ENCODE assay signal across 13 mouse cellular contexts in genomic region chr10:3500846-3501245, GRCm38 (mm10). TPM values are rescaled to one million over a fixed set of nuclear protein-coding genes. Genes with fewer than 3 reads are reported as not detected.
"Had no signal": no experiment of that assay in that cellular context is flagged by ENCODE, and none has a peak within 500 bp of the region (broad histone marks: within the 10 kb centered on the region; RNA-seq: fewer than 3 reads in every experiment).

No protein-coding gene starts in this region.

RNA-seq across cellular contexts. Expression of gene Iyd, which starts 39.2 kb away (rescaled TPM):
- total RNA-seq: megakaryocyte progenitor cell, adult 5-6 weeks; megakaryocyte, adult 5-6 weeks; megakaryocyte-erythroid progenitor cell, adult 5-6 weeks; monocyte, adult 5-6 weeks had no signal
- polyA plus RNA-seq: limb, embryonic 10.5 days; limb, embryonic 11.5 days; limb, embryonic 12.5 days; macrophage; midbrain, embryonic 10.5 days; midbrain, embryonic 11.5 days; myocyte; neural tube, embryonic 11.5 days; neural tube, embryonic 12.5 days had no signal
